Mouse (Mus musculus): Measurements from ENCODE around the gene Adamts3.

Adamts3 gene

DNA sequence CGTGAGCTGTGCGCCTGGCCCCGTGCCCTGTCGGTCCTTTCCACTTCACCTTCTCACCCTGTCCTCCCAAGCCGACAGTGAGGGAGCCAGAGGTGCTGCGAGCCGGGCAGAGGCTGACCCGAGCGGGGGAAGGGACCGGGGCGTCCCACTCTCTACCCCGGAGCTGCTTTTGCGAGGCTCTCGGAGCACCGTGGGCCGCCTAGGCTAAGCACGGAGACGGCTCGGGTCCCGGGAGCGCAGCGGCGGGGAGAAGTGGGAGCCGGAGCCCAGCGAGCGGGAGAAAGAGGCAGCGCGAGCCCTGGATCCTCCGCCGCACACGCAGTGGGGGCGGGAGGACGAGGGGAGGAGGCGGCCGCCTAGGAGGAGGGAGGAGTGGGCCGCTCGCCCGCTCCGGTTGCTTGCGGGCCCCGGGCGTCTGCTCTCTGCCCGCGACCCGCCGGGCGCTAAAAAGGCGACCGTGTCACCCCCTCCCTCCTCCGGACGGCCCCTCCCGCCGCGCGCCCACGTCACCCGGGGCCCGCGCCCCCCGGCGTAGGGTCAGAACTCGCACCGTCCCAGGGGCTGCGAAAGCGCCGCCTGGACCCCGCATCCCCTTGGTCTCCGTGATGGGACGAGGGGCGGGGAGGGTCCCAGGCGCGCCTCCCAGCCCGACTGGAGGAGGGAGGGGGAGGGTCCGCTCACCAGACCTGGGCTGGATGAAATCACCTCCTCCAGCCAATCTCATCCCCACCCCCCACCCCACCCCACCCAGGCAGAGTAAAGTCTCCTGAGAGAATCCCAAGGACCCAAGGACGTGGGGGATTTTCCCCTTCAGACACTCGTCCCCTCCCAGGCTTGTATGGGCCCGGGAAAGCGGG lies at the start of gene Adamts3:
TSS of gene Adamts3 (minus strand) at position 284 of the 857 bp plus-strand sequence.
- peak; percentile 45 for DNase-seq (ENCODE audit: low spot score)

- DNase-seq (ENCODE audit: low spot score): no peak
These were observed 48.4 kb upstream of the Adamts3 start for GRCm38 (mm10) chr5:89931511-89931910.

GRCm38 (mm10) chr5:89912359-89912758 lies 29.2 kb upstream of the Adamts3 start:
- DNase-seq (ENCODE audit: low spot score): no peak

GRCm38 (mm10) chr5:89911950-89912349 lies 28.8 kb upstream of the Adamts3 start:
- no peak for DNase-seq (ENCODE audit: low spot score)

- no peak for DNase-seq (ENCODE audit: low spot score)
These were observed 28.4 kb upstream of the Adamts3 start for GRCm38 (mm10) chr5:89911508-89911907.

- no peak for DNase-seq (ENCODE audit: low spot score)
These were observed 23.8 kb upstream of the Adamts3 start for GRCm38 (mm10) chr5:89906884-89907431.

DNA sequence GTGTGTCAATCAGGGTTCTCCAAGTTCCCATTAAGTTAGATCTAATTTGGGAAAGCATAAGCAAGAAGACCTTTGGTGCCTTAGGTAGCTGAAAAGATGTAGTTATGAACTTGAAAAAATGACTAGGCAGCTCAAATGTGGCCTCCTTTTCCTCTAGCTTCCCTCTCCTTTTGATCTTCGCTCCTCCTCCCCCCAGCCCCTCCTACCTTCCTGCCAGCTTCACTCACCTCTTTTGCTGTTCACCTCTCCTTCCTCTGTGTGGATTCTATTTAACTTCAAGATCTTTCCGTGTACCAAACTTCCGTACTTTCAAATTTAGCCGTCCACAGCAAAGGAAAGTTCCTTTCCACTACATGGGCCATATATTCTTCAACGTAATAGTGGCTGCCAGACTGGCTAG lies 17.9 kb upstream of the Adamts3 start:
- DNase-seq (ENCODE audit: low spot score): no peak

DNA sequence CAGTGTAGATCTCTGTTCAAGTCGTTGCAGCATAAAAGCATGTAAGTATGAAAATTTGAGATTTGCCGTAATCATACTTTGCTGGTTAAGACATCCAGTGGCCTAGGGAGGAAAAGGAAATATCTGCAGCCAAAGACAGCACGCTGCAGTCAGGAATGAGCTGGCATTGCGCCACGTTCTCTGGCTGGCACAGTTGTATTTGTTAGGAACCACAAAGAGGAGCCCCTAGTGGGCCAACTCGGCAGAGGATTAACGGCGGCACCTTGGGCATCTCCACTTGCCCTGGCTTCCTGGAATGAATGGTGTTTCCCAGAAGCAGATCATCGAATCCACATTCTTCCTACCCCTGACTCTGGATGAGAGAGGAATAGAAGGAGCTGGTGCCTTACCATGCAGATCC lies 14.4 kb upstream of the Adamts3 start:
- peak; percentile 41 for DNase-seq (ENCODE audit: low spot score)

DNA sequence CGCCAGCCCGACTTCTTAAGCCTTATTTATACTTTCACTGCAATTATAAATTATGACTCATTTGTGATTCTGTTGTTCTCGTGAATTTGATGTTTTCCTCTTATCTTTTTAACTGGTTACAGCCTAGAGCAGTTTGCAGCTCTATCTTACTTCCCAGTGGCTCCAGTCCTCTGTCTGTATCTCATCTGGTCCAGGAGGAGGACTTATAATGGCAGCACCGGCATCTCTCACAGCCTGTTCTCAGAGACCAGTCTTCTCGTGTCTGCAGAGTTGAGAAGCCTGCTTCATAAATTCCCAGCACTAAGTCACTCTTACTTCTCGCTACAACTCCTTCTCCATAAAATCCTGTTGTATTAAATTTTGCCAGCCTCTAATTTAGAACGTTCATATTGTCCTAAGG lies 12.4 kb upstream of the Adamts3 start:
- no peak for DNase-seq (ENCODE audit: low spot score)

DNA sequence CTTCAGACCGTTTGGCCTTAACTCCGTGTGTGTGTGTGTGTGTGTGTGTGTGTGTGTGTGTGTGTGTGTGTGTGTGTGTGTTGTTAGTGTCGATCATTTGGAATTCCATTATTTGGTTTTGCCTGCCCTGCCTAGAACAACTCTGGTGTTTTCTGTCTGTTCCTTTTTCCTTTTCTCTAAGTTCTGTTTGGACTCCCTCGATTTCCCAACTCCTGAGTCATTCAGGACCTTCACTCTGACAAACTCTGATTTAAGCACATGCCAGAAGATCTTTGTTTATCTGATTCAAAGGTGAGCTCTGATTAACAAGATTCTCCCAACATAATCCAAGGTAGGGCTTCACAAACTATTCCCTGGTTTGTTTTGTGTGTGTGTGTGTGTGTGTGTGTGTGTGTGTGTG lies 1.9 kb upstream of the Adamts3 start:
- DNase-seq (ENCODE audit: low spot score): no peak

- DNase-seq (ENCODE audit: low spot score): no peak
These were observed 722 bp upstream of the Adamts3 start for GRCm38 (mm10) chr5:89883908-89884204.

DNA sequence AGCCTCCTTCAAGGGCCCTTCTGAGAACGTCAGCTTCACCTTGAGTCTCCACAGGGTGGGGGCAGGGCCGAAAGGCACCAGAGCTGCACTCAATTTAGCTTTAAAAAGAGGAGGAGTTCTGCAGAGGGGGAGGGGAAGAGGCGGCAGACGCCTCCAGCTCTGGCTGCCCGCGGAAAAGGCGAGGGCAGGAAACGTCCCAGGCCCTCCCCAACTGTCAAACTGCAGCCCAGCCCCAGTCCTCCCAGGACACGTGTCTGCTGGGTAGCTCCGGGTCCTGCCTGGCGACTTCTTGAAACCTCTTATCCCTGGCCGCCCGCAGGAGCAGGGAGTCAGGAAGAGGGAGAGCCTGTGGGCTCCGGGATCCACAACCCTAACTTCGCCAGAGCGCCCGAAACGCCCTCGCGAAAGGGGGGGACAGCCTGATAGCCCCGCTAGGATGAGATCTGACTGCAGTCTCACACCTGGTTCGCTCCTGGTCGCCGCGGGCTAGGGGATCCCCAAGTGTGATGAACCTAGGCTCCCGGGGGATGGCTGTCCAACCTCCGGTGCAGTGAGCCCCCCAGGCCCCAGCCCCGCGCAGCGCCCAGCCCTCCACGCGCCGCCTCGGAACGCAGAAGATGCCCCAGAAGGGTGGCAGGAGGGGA lies 921 bp downstream of the Adamts3 start:
- DNase-seq (ENCODE audit: low spot score): peak; percentile 45

DNA sequence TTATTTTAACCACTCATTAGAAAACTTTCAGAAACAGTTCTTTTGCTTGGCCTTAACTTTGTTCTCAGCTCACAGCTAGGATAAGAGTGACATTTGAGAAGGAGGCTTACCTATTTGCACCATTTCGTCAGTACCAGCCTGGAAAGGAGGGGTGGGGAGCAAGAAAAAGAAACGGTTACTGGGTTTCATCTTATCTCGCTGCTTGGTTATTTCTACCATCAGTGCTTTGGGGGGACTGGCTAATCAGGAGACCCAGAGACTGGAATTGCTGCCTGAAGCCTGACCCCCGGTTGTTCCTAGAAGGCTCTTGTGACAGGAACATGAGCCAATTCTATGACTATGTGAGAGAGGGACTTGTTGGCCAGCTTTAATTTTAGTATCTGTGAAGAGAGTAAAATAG lies 1.7 kb downstream of the Adamts3 start:
- no peak for DNase-seq (ENCODE audit: low spot score)

DNA sequence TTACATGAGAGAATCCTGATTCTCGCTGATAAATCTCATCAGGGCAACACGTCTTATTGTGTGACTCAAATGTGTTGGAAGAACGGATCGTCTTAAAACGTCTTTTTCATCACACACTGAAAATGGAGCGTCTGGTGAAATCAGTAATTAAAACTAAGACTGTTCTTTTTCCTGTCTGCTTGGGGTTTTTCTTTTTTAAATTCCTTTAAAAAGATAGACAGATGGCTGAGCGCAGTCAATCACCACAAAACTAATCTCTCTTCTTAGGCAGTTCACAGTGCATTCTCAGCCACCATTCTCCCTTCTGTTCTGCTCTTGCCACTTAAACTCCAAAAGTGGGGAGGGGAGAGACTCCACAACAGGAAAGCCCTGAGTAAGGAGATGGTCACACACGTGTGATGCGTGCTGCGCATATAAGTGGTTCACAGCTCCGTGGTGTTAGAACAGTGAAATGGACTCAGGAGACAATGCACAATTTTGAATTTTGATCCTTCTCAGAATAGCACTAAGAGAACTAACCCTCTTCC lies 4.2 kb downstream of the Adamts3 start:
- no peak for DNase-seq (ENCODE audit: low spot score)

DNA sequence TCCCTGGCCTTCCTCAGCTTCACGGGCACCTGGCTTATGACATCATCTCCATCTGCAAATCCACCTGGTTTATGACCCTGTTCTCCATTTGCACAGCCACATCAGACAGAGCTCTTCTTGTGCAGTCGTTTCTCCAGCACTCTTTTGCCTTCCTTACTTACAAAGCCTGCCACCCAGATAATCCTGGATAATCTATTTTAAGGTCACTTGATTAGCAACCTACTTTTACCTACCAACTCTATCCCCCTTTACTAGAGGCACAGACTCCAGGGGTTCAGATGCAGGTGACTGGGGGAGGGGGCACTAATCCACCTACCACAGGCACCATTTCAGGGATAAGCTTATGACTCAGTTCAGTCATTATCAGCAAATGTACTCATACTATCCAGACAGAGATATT lies 10.5 kb downstream of the Adamts3 start:
- DNase-seq (ENCODE audit: low spot score): no peak

DNA sequence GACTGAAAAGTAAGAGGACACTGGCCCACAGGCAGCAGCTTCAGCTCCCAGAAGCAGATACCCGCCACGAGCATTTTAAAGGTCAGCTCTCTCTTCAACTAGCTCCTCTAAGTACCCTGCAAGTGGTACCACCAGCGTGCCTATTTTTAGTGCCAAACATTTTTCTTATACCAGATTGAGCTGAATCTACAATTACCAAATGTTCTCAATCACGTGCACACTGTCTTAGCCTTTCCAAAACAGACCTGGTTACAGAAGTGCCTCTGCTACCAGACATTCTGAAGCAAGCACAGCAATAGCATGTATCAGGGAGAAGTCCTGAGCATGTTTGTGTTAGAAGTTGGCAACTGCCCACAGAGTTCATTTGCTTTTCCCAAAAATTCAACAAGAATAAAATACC lies 23.5 kb downstream of the Adamts3 start:
- no peak for DNase-seq (ENCODE audit: low spot score)

GRCm38 (mm10) chr5:89858837-89859236 lies 24.3 kb downstream of the Adamts3 start:
- DNase-seq (ENCODE audit: low spot score): no peak

- DNase-seq (ENCODE audit: low spot score): peak; percentile 41
These were observed 36.6 kb downstream of the Adamts3 start for GRCm38 (mm10) chr5:89846551-89846950.

DNA sequence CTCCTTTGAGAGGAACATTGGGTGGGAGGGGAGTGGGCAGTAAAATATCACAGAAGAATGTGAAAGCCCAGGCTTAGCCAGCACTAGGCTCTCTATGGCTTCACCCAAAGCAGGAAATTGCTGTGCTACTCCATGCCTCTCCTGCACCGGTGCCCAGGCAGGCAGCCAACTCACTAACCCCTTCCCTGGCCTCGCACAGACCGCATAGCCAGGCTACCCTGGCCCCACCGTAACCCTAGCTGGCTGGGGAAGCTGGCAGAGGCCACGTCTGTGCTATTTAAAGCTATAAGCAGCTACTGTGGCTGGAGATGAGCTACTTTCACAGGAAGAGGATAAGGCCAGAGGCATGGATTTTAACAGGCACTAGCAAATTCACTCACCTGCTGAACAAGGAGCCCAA lies 38.8 kb downstream of the Adamts3 start:
- DNase-seq (ENCODE audit: low spot score): no peak

DNA sequence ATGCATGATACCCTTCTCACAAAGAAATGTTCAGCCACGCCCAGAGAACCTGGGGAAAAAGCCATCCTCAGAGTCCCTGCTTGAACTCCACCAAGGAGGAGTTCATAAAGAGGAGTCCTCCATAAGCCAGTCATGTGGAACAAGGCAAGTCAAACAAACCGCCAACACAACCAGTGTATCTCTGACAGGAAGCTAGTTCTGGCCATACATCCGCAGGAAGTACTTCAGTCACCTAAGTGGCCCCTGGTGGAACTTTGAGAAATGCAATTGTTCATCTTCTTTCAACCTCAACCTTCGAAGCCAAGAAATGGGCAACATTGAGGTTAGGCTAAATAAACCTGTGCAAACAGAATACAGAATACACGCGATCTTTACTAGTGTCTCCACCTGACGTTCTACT lies 39.7 kb downstream of the Adamts3 start:
- no peak for DNase-seq (ENCODE audit: low spot score)

GRCm38 (mm10) chr5:89839627-89840026 lies 43.5 kb downstream of the Adamts3 start:
- DNase-seq (ENCODE audit: low spot score): peak; percentile 44

GRCm38 (mm10) chr5:89821175-89821574 lies 62.0 kb downstream of the Adamts3 start:
- no peak for DNase-seq (ENCODE audit: low spot score)

DNA sequence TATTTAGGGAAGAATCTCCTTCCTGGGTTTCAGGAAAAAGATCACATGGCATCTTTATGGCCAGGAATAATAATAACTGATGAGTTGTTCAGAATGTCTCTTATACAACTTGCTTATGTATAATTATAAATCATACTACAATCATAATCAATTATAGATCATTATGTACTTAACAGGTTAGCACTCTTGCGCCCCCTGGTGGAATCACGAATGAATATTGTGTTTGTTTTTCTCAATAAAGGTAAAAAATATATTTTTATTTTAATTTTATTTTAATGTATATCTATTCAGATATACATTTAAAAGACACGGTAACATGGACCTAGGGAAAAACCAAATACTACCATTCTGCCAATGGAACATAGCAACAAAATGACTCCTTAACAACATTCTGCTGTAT lies 63.6 kb downstream of the Adamts3 start:
- peak; percentile 30 for DNase-seq (ENCODE audit: low spot score)
